Mouse (Mus musculus) R1 (cell line): Measurements from ENCODE around the gene Eva1b.

Experiments used
- DNase-seq: peaks from one replicate; pipeline ENCODE4 v3.0.0-alpha.2; 2018; ENCODE audit warnings: low read depth, low spot score

Eva1b gene

DNA sequence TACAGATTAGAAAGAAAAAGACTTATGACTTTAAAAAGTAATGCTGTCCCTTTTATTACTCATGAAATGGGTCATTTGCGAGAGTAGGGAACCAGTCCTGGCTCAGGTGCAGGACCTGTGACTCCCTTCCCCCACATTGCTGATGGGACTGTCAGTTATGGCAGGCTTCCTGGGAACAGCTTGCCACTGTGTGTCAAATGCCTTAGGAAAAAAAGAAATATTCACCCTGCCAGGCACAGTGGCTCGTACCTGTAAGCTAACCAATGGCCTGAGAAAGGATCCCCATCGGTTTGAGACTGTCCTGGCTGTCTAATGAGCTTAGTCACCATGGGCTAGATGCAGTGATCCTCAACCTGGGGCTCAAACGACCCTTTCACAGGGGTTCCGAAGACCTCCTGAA is 27.5 kb upstream of the Eva1b start:
- no peak for DNase-seq

GRCm38 (mm10) chr4:126120506-126120905 is 27.0 kb upstream of the Eva1b start:
- DNase-seq: no peak

GRCm38 (mm10) chr4:126123309-126124040 is 24.1 kb upstream of the Eva1b start:
- DNase-seq: peak; percentile 39

DNA sequence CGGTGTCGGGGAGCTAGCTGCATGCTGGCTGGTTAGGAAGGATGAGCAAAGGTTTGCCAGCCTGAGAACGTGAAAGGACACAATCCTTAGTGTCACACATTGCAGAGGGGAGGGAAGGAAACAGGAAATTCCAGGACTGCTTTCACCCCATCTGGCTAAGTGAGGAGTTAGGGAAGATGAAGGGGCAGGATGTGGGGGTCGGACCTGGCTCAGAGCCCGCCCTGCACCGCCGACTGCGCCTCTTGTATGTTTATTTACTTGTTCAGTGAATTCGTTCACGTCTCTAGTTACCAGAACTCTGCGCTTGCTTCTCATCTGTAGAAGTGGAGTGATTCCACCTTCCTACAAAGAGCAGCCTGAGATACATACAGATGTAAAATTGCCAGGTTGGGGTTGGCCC is 17.0 kb upstream of the Eva1b start:
- no peak for DNase-seq

DNA sequence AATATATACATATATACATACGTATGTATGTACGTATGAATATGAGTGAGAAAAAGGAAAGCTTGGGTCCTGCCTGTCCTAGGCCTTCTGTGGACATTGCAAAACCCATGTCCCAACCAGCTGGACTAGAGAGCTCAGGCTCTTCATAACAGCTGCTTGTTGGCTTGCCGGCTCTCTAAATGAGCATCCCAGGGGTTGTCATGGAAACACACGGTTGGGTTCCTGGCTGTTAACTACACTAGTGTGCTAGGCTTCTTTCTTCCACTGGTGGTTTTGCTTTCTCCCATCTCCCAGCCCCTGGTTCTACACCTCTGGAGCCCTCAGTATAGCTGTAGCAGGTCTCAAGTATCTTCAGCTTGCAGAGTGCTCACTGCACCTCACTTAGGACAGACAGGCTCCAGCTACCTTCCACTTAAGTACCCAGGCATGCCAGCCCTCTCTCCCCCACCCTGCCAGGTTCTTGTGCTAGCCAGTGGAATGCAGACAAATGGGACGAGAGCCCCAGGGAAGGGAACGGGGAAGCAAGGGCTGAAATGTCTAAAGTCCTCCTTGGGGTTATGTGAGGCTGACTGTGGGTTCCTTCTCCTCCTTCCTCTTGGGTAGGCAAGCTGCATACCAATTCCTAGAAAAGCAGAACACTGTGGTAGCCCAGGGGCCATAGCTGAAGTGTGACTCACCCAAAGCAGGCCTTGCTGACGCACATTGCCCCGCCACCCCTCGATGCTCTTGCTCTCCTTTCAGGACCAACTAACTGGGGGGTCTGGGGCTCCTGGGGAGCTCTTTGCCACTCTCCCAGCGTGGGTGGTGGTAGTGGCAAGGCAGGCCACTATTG is 16.0 kb upstream of the Eva1b start:
- no peak for DNase-seq

DNA sequence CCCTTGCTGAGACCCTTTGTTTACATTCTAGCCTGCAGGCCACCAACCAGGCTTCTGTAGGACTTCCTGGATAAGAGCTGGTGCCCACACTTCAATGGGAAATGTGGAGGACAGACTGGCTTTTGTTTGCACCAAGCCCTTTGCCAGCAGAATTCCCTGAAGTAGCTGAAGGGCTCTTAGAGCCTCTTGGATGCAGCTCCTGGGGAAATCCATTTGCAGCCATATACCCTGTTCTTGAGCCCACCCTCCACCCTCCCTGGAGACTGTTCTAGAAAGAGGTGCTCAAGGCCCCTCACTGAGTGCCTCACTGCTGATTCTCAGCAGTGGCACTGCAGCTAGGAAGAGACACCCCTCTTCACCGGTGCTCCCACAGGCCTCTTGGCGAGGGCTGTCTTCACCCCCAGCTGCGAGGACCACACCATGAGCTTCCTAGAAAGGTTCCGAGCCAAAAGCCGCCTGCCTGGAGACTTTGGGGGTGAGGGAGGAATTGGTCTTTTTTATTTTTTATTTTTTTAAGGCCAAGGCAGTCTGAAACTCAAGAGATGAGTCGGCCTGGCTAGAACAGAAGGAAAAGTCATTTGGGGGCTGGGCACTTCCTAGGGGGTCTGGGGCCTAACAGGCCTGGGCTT is 14.8 kb upstream of the Eva1b start:
- DNase-seq: no peak

- no peak for DNase-seq
Observed at GRCm38 (mm10) chr4:126134236-126134635, 13.3 kb upstream of the Eva1b start.

DNA sequence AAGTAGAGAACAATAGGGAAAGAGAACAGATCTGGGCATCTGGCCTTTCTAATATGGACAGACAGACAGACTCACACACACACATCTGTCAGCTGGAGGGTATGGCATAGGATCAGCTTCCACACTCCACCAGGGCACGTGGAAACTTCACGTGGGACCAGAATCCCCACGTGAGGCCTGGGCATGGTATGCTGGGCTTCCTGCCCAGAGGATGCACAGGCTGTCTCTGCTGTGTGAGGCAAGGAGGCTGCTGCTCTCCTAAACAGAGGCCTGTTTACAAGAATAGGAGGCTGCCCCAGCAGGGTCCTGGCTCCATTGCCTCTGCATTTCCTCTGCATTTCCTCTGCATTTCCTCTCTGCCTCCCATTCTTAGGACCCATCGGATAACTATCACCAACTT is 12.9 kb upstream of the Eva1b start:
- DNase-seq: no peak

DNA sequence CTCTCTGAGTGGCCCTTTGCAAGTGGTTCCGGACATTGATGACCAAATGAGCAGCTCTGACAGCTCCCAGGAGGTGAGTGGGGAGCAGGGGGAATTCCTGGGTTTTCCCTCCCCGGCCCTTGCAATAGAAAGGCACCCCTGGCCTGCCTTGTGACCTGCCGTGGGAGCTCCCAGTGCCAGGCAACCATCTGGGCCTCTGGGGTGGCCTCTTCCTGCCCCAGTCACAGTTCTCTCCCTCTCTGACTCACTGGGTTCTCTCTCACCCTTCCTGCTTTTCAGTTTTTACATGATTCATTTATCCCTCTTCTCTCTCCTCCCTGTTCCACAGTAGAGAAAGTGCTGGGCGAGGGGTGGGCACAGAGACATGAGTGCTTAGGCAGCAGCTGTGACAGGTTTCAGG is 9.8 kb upstream of the Eva1b start:
- no peak for DNase-seq

- DNase-seq: no peak
Observed at GRCm38 (mm10) chr4:126141021-126141420, 6.5 kb upstream of the Eva1b start.

GRCm38 (mm10) chr4:126145396-126145795 is 2.1 kb upstream of the Eva1b start:
- DNase-seq: no peak

GRCm38 (mm10) chr4:126146974-126147532 is 491 bp upstream of the Eva1b start:
- DNase-seq: no peak

DNA sequence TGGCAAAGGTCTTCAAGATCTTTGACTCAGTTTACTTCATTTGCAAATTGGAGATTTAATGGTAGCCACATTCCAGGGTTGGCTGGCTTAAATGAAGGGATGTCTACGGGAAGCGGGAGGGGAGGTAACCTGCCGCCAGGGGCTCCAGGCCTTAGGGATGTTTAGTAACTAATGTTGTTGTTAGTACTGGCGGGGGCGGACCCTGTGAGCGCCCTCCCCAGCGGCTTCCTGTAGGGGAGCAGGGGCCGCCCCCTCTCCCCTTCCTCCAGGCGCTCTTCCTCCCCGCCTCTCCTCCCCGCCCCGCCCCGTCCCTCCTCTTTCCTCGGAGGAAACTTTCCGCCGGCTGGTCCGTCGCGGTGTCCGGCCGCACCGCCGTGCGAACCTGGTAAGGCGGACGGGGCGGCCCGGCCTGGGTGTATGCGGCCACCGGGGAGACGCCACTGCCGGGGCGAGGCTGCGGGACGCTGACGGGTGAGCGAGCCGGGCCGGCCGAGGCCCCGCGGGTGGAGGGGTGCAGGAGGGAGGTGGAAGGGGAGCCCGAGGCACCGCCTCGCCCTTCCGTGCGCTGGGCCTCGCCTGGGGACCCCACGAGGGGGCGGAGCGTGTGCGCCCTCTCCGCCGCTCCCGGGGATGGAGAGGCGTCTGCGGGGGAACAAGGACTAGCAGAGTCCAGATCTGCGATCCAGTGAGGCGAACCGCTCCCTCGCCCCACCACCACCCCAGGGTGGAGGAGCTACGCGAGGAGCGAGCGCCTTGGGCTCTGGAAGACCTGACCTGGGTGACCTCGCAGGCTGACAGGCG is 817 bp downstream of the Eva1b start:
- peak; percentile 94 for DNase-seq

DNA sequence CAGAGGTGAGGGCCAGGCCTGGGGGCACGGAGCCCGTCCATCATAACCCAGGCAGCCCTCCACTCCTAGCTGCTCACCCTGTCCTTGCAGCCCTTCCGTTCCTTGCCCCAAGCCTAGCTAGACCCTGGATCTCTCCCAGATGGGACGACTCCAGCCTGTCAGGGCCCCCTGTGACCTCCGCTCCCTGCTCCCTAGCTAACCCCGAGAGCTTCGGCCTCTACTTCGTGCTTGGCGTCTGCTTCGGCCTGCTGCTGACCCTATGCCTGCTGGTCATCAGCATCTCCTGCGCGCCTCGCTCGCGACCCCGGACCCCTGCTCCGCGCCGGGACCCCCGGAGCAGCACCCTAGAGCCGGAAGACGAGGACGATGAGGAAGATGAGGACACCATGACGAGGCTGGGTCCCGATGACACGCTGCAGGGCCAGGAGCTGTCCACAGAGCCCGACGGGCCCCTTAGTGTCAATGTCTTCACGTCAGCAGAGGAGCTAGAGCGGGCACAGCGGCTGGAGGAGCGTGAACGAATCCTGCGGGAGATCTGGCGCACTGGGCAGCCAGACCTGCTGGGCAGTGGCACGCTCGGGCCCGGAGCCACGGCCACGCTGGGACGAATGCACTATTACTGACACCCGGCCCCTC is 1.6 kb downstream of the Eva1b start:
- DNase-seq: no peak

- DNase-seq: peak; percentile 49
Observed at GRCm38 (mm10) chr4:126149798-126150197, 2.3 kb downstream of the Eva1b start.

DNA sequence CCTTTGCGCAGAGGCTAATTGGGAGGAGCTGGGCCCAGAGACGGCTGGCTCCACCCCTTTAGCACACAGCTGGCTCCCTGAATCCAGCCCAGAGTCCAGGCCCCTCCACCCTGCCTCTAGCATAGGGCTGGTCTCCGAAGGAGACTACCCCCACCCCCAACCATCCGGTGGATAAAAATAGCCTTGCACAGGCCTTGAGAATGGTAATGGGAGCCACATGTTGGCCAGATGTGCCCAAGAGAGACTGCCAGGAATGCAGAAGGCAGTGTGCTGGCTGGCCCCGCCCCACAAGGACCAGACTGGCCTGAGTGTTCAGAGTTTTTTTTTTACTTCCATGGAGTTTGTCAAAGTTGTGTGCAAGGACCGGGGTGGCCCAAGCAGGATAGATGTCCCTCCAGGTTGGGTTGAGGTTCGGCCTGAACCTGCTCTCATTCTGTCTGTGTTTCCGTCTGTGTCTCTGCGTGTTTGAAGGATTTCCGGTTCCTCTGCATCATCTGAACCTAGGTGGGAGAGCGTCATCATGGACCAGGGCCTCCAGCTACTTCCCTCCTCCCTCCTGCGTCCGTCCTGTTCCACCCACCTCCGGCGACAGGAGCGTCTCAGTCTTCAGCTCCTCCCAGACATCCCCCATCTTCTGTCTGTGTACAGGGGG is 2.9 kb downstream of the Eva1b start:
- DNase-seq: peak; percentile 96

GRCm38 (mm10) chr4:126150949-126151320 is 3.4 kb downstream of the Eva1b start:
- no peak for DNase-seq

DNA sequence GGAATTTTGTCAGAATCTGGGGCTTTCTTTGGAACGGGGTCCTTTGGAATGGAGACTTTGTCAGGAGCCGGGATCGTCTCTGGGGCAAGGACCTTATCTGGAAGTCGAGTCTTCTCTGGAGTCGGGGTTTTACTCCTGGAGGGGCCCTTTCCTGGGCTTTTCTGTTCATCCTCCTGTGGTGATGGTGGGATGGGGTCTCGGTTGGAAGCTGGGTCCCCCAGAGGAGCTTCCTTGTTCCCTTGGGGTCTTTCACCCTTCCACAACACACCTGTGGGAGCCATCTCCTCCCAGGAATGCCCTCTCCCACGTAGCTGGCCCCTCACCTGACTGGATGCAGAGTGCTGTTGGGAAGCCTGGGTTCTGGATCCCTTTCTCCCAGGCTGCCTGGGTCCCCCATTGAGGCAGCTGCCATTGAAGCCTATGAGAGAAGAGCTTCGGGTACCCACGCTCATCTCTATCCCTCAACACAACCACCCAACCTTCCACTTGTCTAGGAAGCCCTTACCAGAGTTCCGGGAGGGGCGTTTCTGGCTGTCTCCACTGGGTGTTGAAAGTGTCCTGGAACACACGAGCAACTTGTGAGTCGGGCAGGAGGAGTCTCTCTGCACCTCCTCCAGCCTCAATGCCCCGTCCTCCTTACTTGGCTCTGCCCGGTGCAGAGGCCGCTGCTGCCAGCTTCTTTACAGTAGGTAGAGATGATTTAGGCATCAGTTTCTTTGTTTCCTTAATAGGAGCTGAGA is 4.3 kb downstream of the Eva1b start:
- DNase-seq: no peak

- no peak for DNase-seq
Observed at GRCm38 (mm10) chr4:126152864-126153263, 5.3 kb downstream of the Eva1b start.

- no peak for DNase-seq
Observed at GRCm38 (mm10) chr4:126155183-126155582, 7.6 kb downstream of the Eva1b start.
